Mouse (Mus musculus): ENCODE measurements around the gene Cnn3. TPM values are rescaled to one million over a fixed set of nuclear protein-coding genes. Genes with fewer than 3 reads are reported as not detected.

Gene Cnn3
- polyA plus RNA-seq, 1 experiment: 67.8 TPM

DNA sequence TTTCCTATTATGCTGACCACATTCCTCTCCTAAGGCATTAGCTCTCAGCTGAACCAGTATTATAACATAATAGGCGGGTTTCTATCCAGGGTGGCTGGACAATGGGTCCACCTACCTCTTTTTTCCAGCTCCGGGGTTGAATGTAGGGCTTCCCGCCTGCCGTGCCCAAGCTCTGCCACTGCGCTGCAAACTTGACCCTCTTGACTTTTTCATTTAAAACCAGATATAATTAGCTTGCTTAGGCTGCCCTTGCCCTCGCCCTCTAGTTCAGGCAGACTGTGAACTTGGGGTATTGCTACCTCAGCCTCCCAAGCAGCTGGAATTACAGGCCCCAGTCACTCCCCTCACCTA, 8.1 kb upstream of the Cnn3 start:
- TF ChIP-seq CTCF (IDR thresholded peaks at IDR 0.05; ENCODE audit: extremely low read depth, insufficient read length, insufficient replicate concordance, low read depth, low read length) (no peak), POLR2A (IDR thresholded peaks at IDR 0.05; ENCODE audit: low read depth, low read length) (no peak)
- Histone ChIP-seq H3K4me1 (ENCODE audit: control insufficient read depth, insufficient read depth, insufficient read length, low read length) (no peaks in the 10 kb centered on the region; the same call in 1 of the 2 replicates), H3K27me3 (ENCODE audit: control insufficient read depth, insufficient read depth, low read length) (no peaks in the 10 kb centered on the region), H3K27ac (ENCODE audit: insufficient read depth, low read depth, low read length) (no peak overlapping the region), H3K36me3 (ENCODE audit: control insufficient read depth, insufficient read depth, low read length) (no peaks in the 10 kb centered on the region), H3K4me3 (ENCODE audit: low read depth, low read length) (no peak overlapping the region)
- WGBS: 83% methylated on average over 6 of the region's 6 CpGs

DNA sequence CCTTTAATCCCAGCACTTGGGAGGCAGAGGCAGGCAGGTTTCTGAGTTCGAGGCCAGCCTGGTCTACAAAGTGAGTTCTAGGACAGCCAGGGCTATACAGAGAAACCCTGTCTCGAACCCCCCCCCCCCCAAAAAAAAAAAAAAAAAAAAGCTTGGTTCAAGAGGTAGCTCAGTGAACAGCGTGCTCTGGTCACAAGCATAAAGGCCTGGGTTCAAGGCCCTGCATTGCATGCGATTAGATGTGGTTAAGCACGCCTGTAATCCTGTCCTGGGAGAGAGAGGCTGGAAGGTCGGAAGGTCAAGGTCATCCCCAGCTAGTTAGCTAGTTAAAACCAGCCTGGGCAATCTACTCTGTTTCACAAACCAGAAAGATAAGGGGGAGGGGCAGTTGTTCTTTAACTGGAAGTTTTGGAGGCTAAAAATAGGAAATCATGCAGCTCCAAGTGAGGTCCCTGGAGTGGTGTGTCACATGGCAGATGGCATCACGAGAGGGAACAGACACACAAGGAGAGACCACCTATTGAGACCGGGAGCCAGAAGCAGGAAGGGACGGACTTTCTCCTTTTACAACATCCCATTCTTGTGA, 7.4 kb upstream of the Cnn3 start:
- 90% methylated on average over 9 of the region's 9 CpGs for WGBS

GRCm38 (mm10) chr3:121422405-121422804, 3.9 kb upstream of the Cnn3 start:
- Histone ChIP-seq H3K27ac (ENCODE audit: insufficient read depth, low read depth, low read length) (no peak overlapping the region), H3K4me1 (ENCODE audit: control insufficient read depth, insufficient read depth, insufficient read length, low read length) (peaks cover 3% of the 10 kb centered on the region)
- WGBS: 33% methylated on average over 8 of the region's 8 CpGs

More for the DNA sequence above, 7.4 kb upstream of the Cnn3 start:
- no peak overlapping the region for H3K27ac ChIP-seq (ENCODE audit: insufficient read depth, low read depth, low read length)
- TF ChIP-seq POLR2A (IDR thresholded peaks at IDR 0.05; ENCODE audit: low read depth, low read length) (no peak), CTCF (IDR thresholded peaks at IDR 0.05; ENCODE audit: extremely low read depth, insufficient read length, insufficient replicate concordance, low read depth, low read length) (no peak)
- no peak overlapping the region for H3K4me3 ChIP-seq (ENCODE audit: low read depth, low read length)
- H3K27me3 ChIP-seq (ENCODE audit: control insufficient read depth, insufficient read depth, low read length): no peaks in the 10 kb centered on the region
- H3K4me1 ChIP-seq (ENCODE audit: control insufficient read depth, insufficient read depth, insufficient read length, low read length): no peaks in the 10 kb centered on the region; the same call in 1 of the 2 replicates
- H3K36me3 ChIP-seq (ENCODE audit: control insufficient read depth, insufficient read depth, low read length): no peaks in the 10 kb centered on the region

DNA sequence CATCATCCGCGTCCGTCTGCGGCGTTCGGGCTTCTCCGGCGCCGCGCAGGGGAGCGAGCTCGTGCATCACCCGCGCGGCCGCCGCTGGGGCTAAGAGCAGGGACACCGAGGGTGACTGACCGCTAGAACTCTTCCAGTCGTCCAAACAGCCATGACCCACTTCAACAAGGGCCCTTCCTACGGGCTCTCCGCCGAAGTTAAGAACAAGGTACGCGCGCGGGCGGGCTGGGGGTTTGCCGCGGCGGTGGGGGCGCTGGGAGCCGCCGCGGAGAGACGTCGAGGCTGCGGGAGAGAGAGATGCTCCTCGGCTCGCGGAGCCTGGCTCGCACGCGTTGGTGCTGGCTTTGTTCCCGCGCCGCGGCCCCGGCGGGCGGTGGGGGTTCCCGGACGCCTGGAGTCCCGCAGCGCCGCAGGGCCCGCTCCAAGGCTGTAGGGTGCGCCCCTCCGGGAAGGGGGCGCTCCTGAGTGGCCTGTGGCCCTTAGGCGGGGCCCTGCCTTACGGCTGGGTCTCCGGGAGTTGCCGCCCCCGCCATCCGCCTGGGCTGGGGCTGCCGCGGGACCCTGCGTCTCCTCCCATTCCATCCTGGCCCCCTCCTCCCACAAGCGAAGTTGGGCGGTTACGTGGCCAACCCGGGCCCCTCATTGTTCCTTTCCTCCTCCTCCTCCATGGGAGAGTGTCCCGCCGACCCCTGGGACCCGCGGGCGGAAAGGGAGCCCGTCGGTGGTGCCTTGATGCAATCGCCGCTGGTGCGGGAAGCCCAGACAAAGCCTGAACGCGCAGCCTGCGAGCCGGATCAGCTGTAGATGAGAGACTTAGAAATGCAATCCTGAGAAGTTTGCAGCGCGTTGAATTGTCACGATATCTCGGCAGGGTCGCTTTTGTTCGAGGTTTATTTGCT, 573 bp downstream of the Cnn3 start:
- peak overlapping the region; percentile 79 for H3K27ac ChIP-seq (ENCODE audit: insufficient read depth, low read depth, low read length)

More at GRCm38 (mm10) chr3:121422405-121422804, 3.9 kb upstream of the Cnn3 start:
- TF ChIP-seq CTCF (IDR thresholded peaks at IDR 0.05; ENCODE audit: extremely low read depth, insufficient read length, insufficient replicate concordance, low read depth, low read length) (no peak), POLR2A (IDR thresholded peaks at IDR 0.05; ENCODE audit: low read depth, low read length) (no peak)
- H3K4me3 ChIP-seq (ENCODE audit: low read depth, low read length): no peak overlapping the region
- no peaks in the 10 kb centered on the region for H3K27me3 ChIP-seq (ENCODE audit: control insufficient read depth, insufficient read depth, low read length)
- no peaks in the 10 kb centered on the region for H3K36me3 ChIP-seq (ENCODE audit: control insufficient read depth, insufficient read depth, low read length)

DNA sequence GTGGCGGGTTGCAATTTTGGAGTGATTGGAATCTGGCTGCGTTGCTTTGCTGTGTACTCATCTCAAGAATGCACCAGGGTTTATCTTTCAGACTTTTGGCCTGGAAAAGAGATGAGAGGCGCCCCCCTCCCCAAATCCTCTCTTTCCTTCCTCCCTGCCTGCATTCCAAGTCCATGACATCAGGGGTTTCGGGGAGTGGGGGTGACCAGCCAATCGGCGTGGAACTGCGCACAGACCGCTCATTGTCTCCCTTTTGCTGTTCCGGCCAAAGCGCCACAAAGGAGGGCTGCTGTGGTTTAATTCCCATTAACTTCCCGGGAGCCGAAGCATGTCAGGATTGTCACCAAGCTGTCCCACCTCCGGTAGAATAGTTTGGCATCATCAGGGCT, 1.2 kb downstream of the Cnn3 start:
- peaks cover 3% of the 10 kb centered on the region for H3K4me1 ChIP-seq (ENCODE audit: control insufficient read depth, insufficient read depth, insufficient read length, low read length)
- no peaks in the 10 kb centered on the region for H3K27me3 ChIP-seq (ENCODE audit: control insufficient read depth, insufficient read depth, low read length)
- H3K36me3 ChIP-seq (ENCODE audit: control insufficient read depth, insufficient read depth, low read length): no peaks in the 10 kb centered on the region
- WGBS: under 1% methylated on average over 13 of the region's 13 CpGs
- no peak for TF ChIP-seq POLR2A (IDR thresholded peaks at IDR 0.05; ENCODE audit: low read depth, low read length)
- peak overlapping the region; percentile 85 for H3K4me3 ChIP-seq (ENCODE audit: low read depth, low read length)
- H3K27ac ChIP-seq (ENCODE audit: insufficient read depth, low read depth, low read length): peak overlapping the region; percentile 79

More for the DNA sequence above, 573 bp downstream of the Cnn3 start:
- TF ChIP-seq CTCF (IDR thresholded peaks at IDR 0.05; ENCODE audit: extremely low read depth, insufficient read length, insufficient replicate concordance, low read depth, low read length) (0 out of 2 replicates have a peak, but pooled peaks have one; percentile 31), POLR2A (IDR thresholded peaks at IDR 0.05; ENCODE audit: low read depth, low read length) (no peak)
- Histone ChIP-seq H3K27me3 (ENCODE audit: control insufficient read depth, insufficient read depth, low read length) (no peaks in the 10 kb centered on the region), H3K4me3 (ENCODE audit: low read depth, low read length) (peak overlapping the region; percentile 85), H3K4me1 (ENCODE audit: control insufficient read depth, insufficient read depth, insufficient read length, low read length) (peaks cover 3% of the 10 kb centered on the region), H3K36me3 (ENCODE audit: control insufficient read depth, insufficient read depth, low read length) (no peaks in the 10 kb centered on the region)
- under 1% methylated on average over 93 of the region's 93 CpGs for WGBS

- Histone ChIP-seq H3K4me1 (ENCODE audit: control insufficient read depth, insufficient read depth, insufficient read length, low read length) (peaks cover 3% of the 10 kb centered on the region), H3K36me3 (ENCODE audit: control insufficient read depth, insufficient read depth, low read length) (no peaks in the 10 kb centered on the region), H3K4me3 (ENCODE audit: low read depth, low read length) (peak overlapping the region; percentile 55), H3K27me3 (ENCODE audit: control insufficient read depth, insufficient read depth, low read length) (no peaks in the 10 kb centered on the region), H3K27ac (ENCODE audit: insufficient read depth, low read depth, low read length) (peak overlapping the region; percentile 21)
- TF ChIP-seq POLR2A (IDR thresholded peaks at IDR 0.05; ENCODE audit: low read depth, low read length): no peak
- no peak for TF ChIP-seq CTCF (IDR thresholded peaks at IDR 0.05; ENCODE audit: extremely low read depth, insufficient read length, insufficient replicate concordance, low read depth, low read length)
- 4% methylated on average over 8 of the region's 8 CpGs for WGBS
Observed at GRCm38 (mm10) chr3:121428230-121428629, 1.9 kb downstream of the Cnn3 start.

DNA sequence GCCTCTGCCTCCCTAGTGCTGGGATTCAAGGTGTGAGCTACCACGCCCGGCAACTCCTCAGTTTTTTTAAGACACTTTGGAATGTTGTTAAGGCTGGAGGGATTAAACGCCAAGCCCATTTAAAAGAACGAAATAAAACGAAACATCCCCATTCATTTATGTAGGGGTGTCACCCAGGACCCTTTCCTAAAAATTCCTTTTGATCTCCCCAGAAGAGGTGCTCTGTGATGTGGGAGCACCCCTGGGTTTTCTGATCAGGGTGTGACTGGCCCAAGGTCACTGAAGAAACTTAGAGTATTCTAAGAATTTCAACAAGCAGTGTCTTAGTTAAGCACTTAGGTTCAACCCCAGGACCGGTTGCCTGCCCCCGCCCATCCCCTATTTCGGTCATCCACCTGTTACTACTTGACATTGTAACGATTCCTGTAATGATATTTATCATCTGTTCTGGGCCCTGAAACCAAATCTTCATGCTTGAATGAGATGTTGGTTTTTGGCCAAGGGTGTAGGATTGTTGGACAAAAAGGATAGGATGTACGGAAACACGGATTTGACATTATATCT, 2.5 kb downstream of the Cnn3 start:
- H3K27me3 ChIP-seq (ENCODE audit: control insufficient read depth, insufficient read depth, low read length): no peaks in the 10 kb centered on the region
- H3K36me3 ChIP-seq (ENCODE audit: control insufficient read depth, insufficient read depth, low read length): no peaks in the 10 kb centered on the region
- no peak for TF ChIP-seq CTCF (IDR thresholded peaks at IDR 0.05; ENCODE audit: extremely low read depth, insufficient read length, insufficient replicate concordance, low read depth, low read length)
- TF ChIP-seq POLR2A (IDR thresholded peaks at IDR 0.05; ENCODE audit: low read depth, low read length): no peak
- H3K4me3 ChIP-seq (ENCODE audit: low read depth, low read length): no peak overlapping the region
- H3K4me1 ChIP-seq (ENCODE audit: control insufficient read depth, insufficient read depth, insufficient read length, low read length): peaks cover 3% of the 10 kb centered on the region; the same call in 1 of the 2 replicates
- H3K27ac ChIP-seq (ENCODE audit: insufficient read depth, low read depth, low read length): no peak overlapping the region; the same call in 1 of the 2 replicates
- 31% methylated on average over 11 of the region's 11 CpGs for WGBS
